In the genomic region with DNA sequence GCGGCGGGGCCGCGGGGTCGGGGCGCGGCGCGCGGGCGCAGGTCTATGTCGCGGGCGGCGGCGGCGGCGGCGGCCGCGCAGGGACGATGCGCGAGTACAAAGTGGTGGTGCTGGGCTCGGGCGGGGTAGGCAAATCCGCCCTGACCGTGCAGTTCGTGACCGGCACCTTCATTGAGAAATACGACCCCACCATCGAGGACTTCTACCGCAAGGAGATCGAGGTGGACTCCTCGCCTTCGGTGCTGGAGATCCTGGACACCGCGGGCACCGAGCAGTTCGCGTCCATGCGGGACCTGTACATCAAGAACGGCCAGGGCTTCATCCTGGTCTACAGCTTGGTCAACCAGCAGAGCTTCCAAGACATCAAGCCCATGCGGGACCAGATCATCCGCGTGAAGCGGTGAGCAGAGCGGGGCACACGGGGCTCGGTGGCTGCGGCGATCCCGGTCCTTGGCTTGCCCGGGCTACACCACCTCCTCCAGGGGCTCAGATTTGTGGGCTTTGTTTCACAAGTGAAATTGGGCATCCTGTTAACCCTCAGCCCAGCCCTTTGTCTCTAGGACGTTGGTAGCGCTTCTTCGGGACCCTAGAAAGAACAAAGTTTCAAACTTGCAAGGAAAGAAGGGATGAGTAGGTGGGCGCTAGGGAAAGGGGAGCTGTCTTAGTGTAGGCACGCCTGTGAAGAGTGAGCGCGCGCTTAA, we compare ENCODE assay signal across 8 mouse cellular contexts. TPM values are rescaled to one million over a fixed set of nuclear protein-coding genes. Genes with fewer than 3 reads are reported as not detected.
DNase-seq lines count a peak whose midpoint lies in the region; ATAC-seq lines count a peak whose summit lies in the region.

No protein-coding gene starts in this region.

- peaks cover 33% of the 10 kb centered on the region for H3K4me1 ChIP-seq in heart, embryonic 13.5 days
- peaks cover 29% of the 10 kb centered on the region for H3K4me1 ChIP-seq in midbrain, embryonic 16.5 days (ENCODE audit: control insufficient read depth, insufficient read depth, low read length)

- peak overlapping the region; percentile 88 for H3K4me2 ChIP-seq in heart, embryonic 13.5 days
- H3K4me2 ChIP-seq in midbrain, embryonic 16.5 days (ENCODE audit: low read length), result peak overlapping the region; percentile 76

- DNase-seq in gastrocnemius, adult 18-20 months (ENCODE audit: low spot score), result peak; percentile 32
- no peak for DNase-seq in gastrocnemius, postnatal 14 days
- peak; percentile 11 for DNase-seq in c-Kit-positive CD71-positive TER-119-positive erythroid progenitor cells, embryonic 14.5 days (ENCODE audit: low spot score)
- DNase-seq in layer of hippocampus, adult 9-11 months, result peak; percentile 42
- DNase-seq in thymus, postnatal 25 days, result peak; percentile 43

- H3K4me3 ChIP-seq in heart, embryonic 13.5 days, result peak overlapping the region; percentile 86
- H3K4me3 ChIP-seq in midbrain, embryonic 16.5 days (ENCODE audit: low read depth, low read length), result peak overlapping the region; percentile 86

- intact Hi-C loops in gastrocnemius, postnatal 14 days (cut with DNase I; ENCODE audit: low total_unique reads), result loop anchor here (10.0 kb wide), 1 partner anchor 334 kb away; no protein-coding TSS in a partner anchor

- WGBS in heart, embryonic 13.5 days, result under 1% methylated on average over 55 of the region's 62 CpGs
- WGBS in midbrain, embryonic 16.5 days, result under 1% methylated on average over 62 of the region's 62 CpGs

- peak overlapping the region; percentile 94 for H3K27ac ChIP-seq in heart, embryonic 13.5 days (replicated peaks)
- H3K27ac ChIP-seq in midbrain, embryonic 16.5 days (ENCODE audit: low read length), result peak overlapping the region; percentile 98

- peak; percentile 1 for ATAC-seq in CD4-positive, CD25-positive, alpha-beta regulatory T cell, adult 4 months
- ATAC-seq in heart, embryonic 13.5 days (ENCODE audit: extremely low read depth, insufficient number of reproducible peaks, low FRiP score, low TSS enrichment), result peak; percentile 6; the same call in 1 of the 2 replicates
- ATAC-seq in midbrain, embryonic 16.5 days, result no peak

- no peaks in the 10 kb centered on the region for H3K27me3 ChIP-seq in heart, embryonic 13.5 days (replicated peaks)
- no peaks in the 10 kb centered on the region for H3K27me3 ChIP-seq in midbrain, embryonic 16.5 days (ENCODE audit: control insufficient read depth, insufficient read depth, low read depth, low read length)

- peaks cover 18% of the 10 kb centered on the region for H3K36me3 ChIP-seq in heart, embryonic 13.5 days
- H3K36me3 ChIP-seq in midbrain, embryonic 16.5 days (ENCODE audit: control insufficient read depth, insufficient read depth, low read length), result no peaks in the 10 kb centered on the region

- H3K9ac ChIP-seq in heart, embryonic 13.5 days, result peak overlapping the region; percentile 88
- H3K9ac ChIP-seq in midbrain, embryonic 16.5 days (ENCODE audit: low read depth, low read length), result peak overlapping the region; percentile 90

- no peaks in the 10 kb centered on the region for H3K9me3 ChIP-seq in heart, embryonic 13.5 days
- no peaks in the 10 kb centered on the region for H3K9me3 ChIP-seq in midbrain, embryonic 16.5 days (replicated peaks; ENCODE audit: control insufficient read depth, low read length, poor library complexity, severe bottlenecking)

RNA-seq across cellular contexts. Expression of gene Rap2a, which starts 0.5 kb away (rescaled TPM):
- total RNA-seq in gastrocnemius, adult 18-20 months (2021), result 1 to 10 TPM; 2.2 to 3.4 TPM
- 10 to 100 TPM in 1 of 2 experiments, 1 to 10 TPM in 1; 7.6 to 10.2 TPM for total RNA-seq in gastrocnemius, postnatal 14 days (2021)
- 1 to 10 TPM in 1 of 2 experiments, under 1 TPM in 1; 0.89 to 1.2 TPM for polyA plus RNA-seq in CD4-positive, CD25-positive, alpha-beta regulatory T cell, adult 4 months (2017; shearing (Covaris generic))
- 7.8 and 10.5 TPM in 2 replicates for polyA plus RNA-seq in heart, embryonic 13.5 days (2015; fragmentation: Nextera tagmentation; extraction: Ambion mirVana)
- 17.2 and 22.0 TPM in 2 replicates for polyA plus RNA-seq in midbrain, embryonic 16.5 days (2015; fragmentation: Nextera tagmentation; extraction: Ambion mirVana)
